Mouse (Mus musculus) midbrain, embryonic 10.5 days (tissue): ENCODE results near the gene Prl7d1. TPM values are rescaled to one million over a fixed set of nuclear protein-coding genes. Genes with fewer than 3 reads are reported as not detected.
"Not testable (repeated sequence)": the region's sequence is repeated elsewhere in the genome, so short reads cannot be mapped to it uniquely, and the experiment has no call there.

Source experiments
- DNase-seq: peaks from one replicate; pipeline ENCODE4 v3.0.0-alpha.2; 2017; ENCODE audit warnings: low spot score
- H3K27ac ChIP-seq: fragments of 300-500 bp; sonication (generic); replicated peaks from 2 replicates; pipeline ENCODE4 v1.5.1; 2016; ENCODE audit warnings: mild to moderate bottlenecking
- H3K27me3 ChIP-seq: fragments of 300-500 bp; sonication (generic); 2 replicates; pipeline ENCODE4 v1.6.1; 2016; ENCODE audit warnings: low read depth, mild to moderate bottlenecking; ENCODE audit not compliant: poor library complexity, severe bottlenecking
- H3K36me3 ChIP-seq: fragments of 300-500 bp; sonication (generic); 2 replicates; pipeline ENCODE4 v1.6.1; 2016; ENCODE audit warnings: mild to moderate bottlenecking, moderate library complexity
- H3K4me1 ChIP-seq: fragments of 300-500 bp; sonication (generic); 2 replicates; pipeline ENCODE4 v1.6.1; 2016
- H3K4me3 ChIP-seq: fragments of 300-500 bp; sonication (generic); 2 replicates; pipeline ENCODE4 v1.5.1; 2016; ENCODE audit warnings: mild to moderate bottlenecking, moderate library complexity
- H3K9me3 ChIP-seq: fragments of 300-500 bp; sonication (generic); replicated peaks from 2 replicates; pipeline ENCODE4 v1.6.1; 2016; ENCODE audit warnings: mild to moderate bottlenecking
- WGBS: fragments of 180-500 bp; shearing (Covaris S2); methylation state at CpG from one replicate; pipeline ENCODE4 v1.1.7; 2016; 5-methylcytosine and 5-hydroxymethylcytosine counted together
- polyA plus RNA-seq: library from polyadenylated mRNA; unstranded; fragments of >200 nt; fragmentation: Nextera tagmentation; extraction: Ambion mirVana; gene quantifications from 2 replicates; pipeline ENCODE4 v1.2.1, GENCODE M21; 2016

The Prl7d1 gene
- polyA plus RNA-seq: not detected in 2 replicates

DNA sequence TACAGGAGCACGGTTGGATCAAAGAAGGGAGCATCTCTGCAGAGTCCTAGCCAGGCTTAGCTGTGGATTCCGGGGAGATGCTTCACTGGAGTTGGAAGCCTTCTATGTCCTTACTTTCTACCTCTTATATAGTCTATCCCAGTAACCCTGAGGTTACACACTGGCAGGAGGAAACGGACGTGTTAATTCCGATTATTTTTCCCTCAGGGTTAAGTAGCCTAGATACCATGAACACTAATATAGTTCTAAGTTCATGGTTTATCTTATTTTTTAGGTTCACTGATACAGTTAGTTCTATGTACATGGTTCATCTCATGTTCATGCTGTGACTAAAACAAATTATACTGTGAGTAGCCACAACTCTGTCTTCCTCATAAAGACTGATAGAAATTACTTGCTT lies at the start of gene Prl7d1:
TSS of gene Prl7d1 (minus strand) at position 101 of the 400 bp plus-strand sequence.
- WGBS: 93% methylated on average over 5 of the region's 5 CpGs
- no peak for DNase-seq
- no peaks in the 10 kb centered on the region for H3K9me3 ChIP-seq
- H3K4me1 ChIP-seq: no peaks in the 10 kb centered on the region
- H3K27me3 ChIP-seq: no peaks in the 10 kb centered on the region
- H3K36me3 ChIP-seq: no peaks in the 10 kb centered on the region
- no peak within 1 kb of the TSS for H3K27ac ChIP-seq
- no peak within 1 kb of the TSS for H3K4me3 ChIP-seq

DNA sequence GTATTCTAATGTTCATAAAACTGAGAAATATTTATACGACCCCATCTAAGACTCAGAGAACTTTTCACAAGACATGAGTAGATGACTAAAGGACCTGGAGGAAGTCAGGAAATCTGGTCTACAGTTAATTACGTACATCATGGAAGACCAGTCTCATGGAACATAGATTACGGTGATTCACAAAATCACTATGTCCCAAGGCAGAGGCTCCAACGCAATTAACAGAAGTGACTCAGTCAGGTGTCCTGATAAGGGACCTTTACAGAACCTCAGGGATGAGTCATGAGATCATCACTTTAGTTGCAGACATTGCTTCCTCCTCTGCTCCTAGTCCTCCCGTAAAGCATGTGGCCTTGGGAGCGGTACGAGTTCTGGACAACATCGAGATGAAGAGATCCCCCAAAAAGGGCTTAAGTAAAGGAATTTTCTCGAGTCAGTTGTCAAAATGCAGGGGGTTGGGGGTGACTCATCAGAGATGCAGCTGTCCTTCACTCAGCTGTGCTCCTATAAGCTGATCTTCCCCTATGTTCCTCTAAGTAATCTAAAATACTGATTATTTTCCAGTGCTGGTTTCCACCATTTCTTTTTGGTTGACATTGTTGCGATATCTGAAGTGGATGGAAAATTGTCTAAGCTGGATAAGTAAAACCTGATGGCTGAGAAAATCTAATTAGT lies 18.1 kb upstream of the Prl7d1 start:
- no peak for DNase-seq
- WGBS: 94% methylated on average over 10 of the region's 10 CpGs
- no peaks in the 10 kb centered on the region for H3K27me3 ChIP-seq
- H3K27ac ChIP-seq: no peak overlapping the region
- no peak overlapping the region for H3K4me3 ChIP-seq
- no peaks in the 10 kb centered on the region for H3K9me3 ChIP-seq
- H3K4me1 ChIP-seq: no peaks in the 10 kb centered on the region
- no peaks in the 10 kb centered on the region for H3K36me3 ChIP-seq

DNA sequence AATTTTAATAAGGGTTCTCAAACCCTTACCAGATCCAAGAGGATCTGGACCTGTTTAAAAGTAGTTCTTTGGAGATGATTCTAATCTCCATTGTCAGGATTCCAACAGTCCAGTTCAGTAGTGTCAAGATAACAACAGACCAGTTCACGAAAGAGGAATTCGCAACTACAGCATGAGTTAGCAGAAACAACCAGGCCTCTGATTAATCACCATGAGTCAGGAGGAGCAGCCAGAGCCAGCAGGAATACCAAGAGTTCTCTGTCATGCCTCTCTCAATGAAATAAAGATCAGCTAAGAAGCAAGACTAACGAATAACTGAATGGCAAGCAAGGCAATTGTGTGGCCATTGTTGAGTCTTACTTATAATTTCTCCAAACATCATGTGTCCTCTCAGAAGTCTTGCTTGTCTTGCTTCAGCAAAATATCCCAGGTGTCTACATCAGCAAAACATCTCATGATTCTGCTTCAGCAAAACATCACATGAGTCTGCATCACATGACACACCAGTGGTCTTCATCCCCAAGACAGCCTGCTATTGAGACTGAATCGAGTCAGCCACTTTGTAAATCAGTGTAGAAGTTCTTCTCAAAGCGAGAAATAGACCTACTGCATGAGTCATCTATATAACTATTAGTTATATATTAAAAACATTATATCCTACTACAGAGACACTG lies 13.9 kb upstream of the Prl7d1 start:
- not testable (repeated sequence) for H3K9me3 ChIP-seq, H3K36me3 ChIP-seq, H3K27ac ChIP-seq, DNase-seq, H3K4me3 ChIP-seq, H3K4me1 ChIP-seq, H3K27me3 ChIP-seq
- WGBS: 88% methylated on average over 5 of the region's 5 CpGs

DNA sequence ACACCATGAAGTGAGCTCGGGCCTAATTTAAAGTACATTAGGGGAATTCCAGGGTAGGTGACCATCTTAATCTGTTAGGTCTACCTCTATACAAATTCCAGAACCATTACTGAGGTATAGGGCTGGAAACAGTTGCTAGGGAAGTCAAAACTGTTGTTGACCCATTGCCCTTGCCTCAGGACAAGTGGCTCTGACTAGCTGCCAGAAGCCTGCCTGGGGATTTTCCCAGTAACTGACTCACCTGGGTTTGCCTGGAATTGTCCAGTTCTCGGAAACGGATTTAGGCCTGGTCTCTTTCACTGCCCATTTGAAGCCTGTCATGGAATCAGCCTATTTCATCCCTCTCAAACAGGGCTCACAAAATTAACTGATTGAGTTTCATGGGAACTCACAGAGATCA lies 8.5 kb upstream of the Prl7d1 start:
- not testable (repeated sequence) for H3K27ac ChIP-seq, H3K36me3 ChIP-seq, H3K9me3 ChIP-seq, H3K4me1 ChIP-seq, H3K27me3 ChIP-seq, DNase-seq, H3K4me3 ChIP-seq
- WGBS: 91% methylated on average over 3 of the region's 3 CpGs

DNA sequence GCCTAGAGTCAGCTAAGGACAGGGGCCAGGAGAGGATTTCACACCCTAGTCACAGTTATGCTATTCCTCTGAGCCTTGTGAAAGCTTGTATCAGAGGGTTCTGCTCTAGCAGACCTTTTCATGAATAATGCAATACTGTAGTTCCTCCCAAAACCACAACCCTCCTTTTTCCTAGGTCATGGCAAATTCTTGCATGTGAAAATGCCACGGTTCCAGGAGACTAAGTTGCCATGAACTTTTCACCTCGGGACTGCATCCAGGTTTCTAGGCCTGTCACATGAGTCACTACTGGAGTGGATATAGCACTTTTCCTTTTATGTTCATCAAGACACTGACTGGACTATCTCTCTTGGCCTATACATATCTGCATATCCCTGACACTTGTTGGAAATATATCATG lies 10.0 kb downstream of the Prl7d1 start:
- Histone ChIP-seq H3K4me1 (no peaks in the 10 kb centered on the region), H3K27ac (no peak overlapping the region), H3K36me3 (no peaks in the 10 kb centered on the region), H3K9me3 (no peaks in the 10 kb centered on the region), H3K4me3 (no peak overlapping the region), H3K27me3 (no peaks in the 10 kb centered on the region)
- WGBS: 89% methylated on average over 2 of the region's 2 CpGs
- no peak for DNase-seq

DNA sequence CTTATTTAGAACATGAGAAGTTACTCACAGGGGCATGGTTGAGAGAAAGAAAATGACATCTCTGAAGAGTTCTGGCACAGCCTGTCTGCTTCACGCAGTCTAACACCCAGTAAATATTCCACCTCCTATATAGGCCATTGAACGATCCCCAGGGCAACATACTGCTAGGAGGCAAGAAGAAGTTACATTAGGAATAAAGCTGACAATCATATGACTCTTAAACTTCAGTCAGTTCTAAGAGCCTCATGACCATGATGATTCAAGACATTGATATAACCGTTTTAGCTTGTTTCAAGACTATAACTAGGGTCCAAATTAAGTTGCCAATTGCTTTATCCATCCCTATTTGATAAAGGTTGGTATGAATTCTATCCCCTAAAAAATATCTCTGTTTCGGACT lies 48.6 kb downstream of the Prl7d1 start, which contains the start of gene Prl7a2:
TSS of gene Prl7a2 (minus strand) at position 101 of the 400 bp plus-strand sequence.
- Histone ChIP-seq H3K4me1 (no peaks in the 10 kb centered on the region), H3K9me3 (no peaks in the 10 kb centered on the region), H3K27ac (no peak within 1 kb of the TSS), H3K36me3 (no peaks in the 10 kb centered on the region), H3K4me3 (no peak within 1 kb of the TSS), H3K27me3 (no peaks in the 10 kb centered on the region)
- DNase-seq: no peak
- WGBS: 88% methylated on average over 4 of the region's 4 CpGs

DNA sequence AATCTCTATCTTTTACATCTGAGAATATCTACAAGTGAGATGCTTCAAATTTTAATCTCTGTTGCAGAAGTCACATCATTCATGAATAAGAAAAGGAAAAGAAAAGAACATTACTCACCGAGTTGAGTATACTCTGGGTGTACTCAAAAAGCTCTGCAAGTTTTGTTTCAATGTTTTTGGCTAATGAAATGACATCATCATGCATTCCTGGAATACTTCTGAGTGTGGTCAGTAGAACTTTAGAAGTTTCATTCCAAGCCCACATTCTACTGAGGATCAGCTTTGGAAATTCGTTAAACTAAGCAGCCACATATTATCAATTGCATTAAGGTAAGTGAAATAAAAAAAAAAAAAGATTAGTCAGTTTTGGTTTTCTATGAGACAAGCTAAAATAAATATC lies 55.8 kb downstream of the Prl7d1 start:
- Histone ChIP-seq H3K4me3 (no peak overlapping the region), H3K27ac (no peak overlapping the region), H3K9me3 (no peaks in the 10 kb centered on the region), H3K4me1 (no peaks in the 10 kb centered on the region), H3K36me3 (no peaks in the 10 kb centered on the region), H3K27me3 (no peaks in the 10 kb centered on the region)
- WGBS: 89% methylated on average over 2 of the region's 2 CpGs
- DNase-seq: no peak

Other genes starting within 250 kb of the Prl7d1 start
- not detected in 2 replicates for gene Prl8a8, start 203.5 kb downstream of the Prl7d1 start, polyA plus RNA-seq
- gene Prl8a9, start 152.1 kb downstream of the Prl7d1 start, polyA plus RNA-seq: not detected in 2 replicates
- not detected in 2 replicates for gene Prl8a1, start 134.6 kb downstream of the Prl7d1 start, polyA plus RNA-seq
- not detected in 2 replicates for gene Prl7b1, start 106.2 kb downstream of the Prl7d1 start, polyA plus RNA-seq
- gene Prl7a1, start 74.2 kb downstream of the Prl7d1 start, polyA plus RNA-seq: not detected in 2 replicates
- gene Prl7a2, start 48.7 kb downstream of the Prl7d1 start, polyA plus RNA-seq: not detected in 2 replicates
- gene Prl7c1, start 64.1 kb upstream of the Prl7d1 start, polyA plus RNA-seq: not detected in 2 replicates
- not detected in 2 replicates for gene Prl2a1, start 84.9 kb upstream of the Prl7d1 start, polyA plus RNA-seq
- not detected in 2 replicates for gene Prl2c1, start 132.6 kb upstream of the Prl7d1 start, polyA plus RNA-seq